Mouse (Mus musculus) liver, postnatal 0 days (tissue): ENCODE measurements around the gene Adra1b. TPM values are rescaled to one million over a fixed set of nuclear protein-coding genes. Genes with fewer than 3 reads are reported as not detected.

Source experiments
- ATAC-seq: fragments of 200-750 bp; cut with Nextera tagmentation; 2 replicates; pipeline ENCODE4 v1.8.0; 2017; ENCODE audit warnings: mild to moderate bottlenecking, moderate library complexity
- DNase-seq: peaks from one replicate; pipeline ENCODE4 v3.0.0-alpha.2; 2016
- H3K27ac ChIP-seq: fragments of 300-500 bp; sonication (generic); 2 replicates; pipeline ENCODE4 v1.5.1; 2014; ENCODE audit warnings: antibody characterized with exemption, moderate library complexity, mild to moderate bottlenecking, low read depth
- H3K27me3 ChIP-seq: fragments of 300-500 bp; sonication (generic); 2 replicates; pipeline ENCODE4 v1.6.1; 2014; ENCODE audit warnings: low read length, control low read depth, mixed read lengths; ENCODE audit not compliant: insufficient read depth
- H3K36me3 ChIP-seq: fragments of 300-500 bp; sonication (generic); replicated peaks from 2 replicates; pipeline ENCODE4 v1.6.1; 2014; ENCODE audit warnings: mild to moderate bottlenecking, control low read depth, low read length, moderate library complexity, mixed read lengths; ENCODE audit not compliant: insufficient read depth
- H3K4me1 ChIP-seq: fragments of 300-500 bp; sonication (generic); 2 replicates; pipeline ENCODE4 v1.6.1; 2014; ENCODE audit warnings: antibody characterized with exemption, mild to moderate bottlenecking, control low read depth; ENCODE audit not compliant: insufficient read depth
- H3K4me2 ChIP-seq: fragments of 300-500 bp; sonication (generic); 2 replicates; pipeline ENCODE4 v1.6.1; 2014; ENCODE audit warnings: low read depth, mild to moderate bottlenecking, low read length, moderate library complexity, mixed read lengths
- H3K4me3 ChIP-seq: fragments of 300-500 bp; sonication (generic); 2 replicates; pipeline ENCODE4 v1.5.1; 2014; ENCODE audit warnings: low read depth, low read length
- H3K9ac ChIP-seq: fragments of 300-500 bp; sonication (generic); replicated peaks from 2 replicates; pipeline ENCODE4 v1.6.1; 2014; ENCODE audit warnings: mild to moderate bottlenecking, moderate library complexity
- H3K9me3 ChIP-seq: fragments of 300-500 bp; sonication (generic); 2 replicates; pipeline ENCODE4 v1.6.1; 2016; ENCODE audit warnings: mild to moderate bottlenecking, control low read depth, low read length, mixed read lengths
- CTCF ChIP-seq: sonication (generic); IDR thresholded peaks from 2 replicates; pipeline ENCODE4 v1.5.1; 2016; ENCODE audit warnings: antibody characterized with exemption, low read depth
- EP300 ChIP-seq: IDR thresholded peaks from 2 replicates; pipeline ENCODE4 v1.6.1; 2016; ENCODE audit warnings: antibody characterized with exemption, low read depth, mild to moderate bottlenecking
- WGBS: fragments of 180-500 bp; shearing (Covaris S2); extraction: QIAGEN DNeasy Blood & Tissue Kit; methylation state at CpG from one replicate; pipeline ENCODE4 v1.1.7; 2014; ENCODE audit not compliant: insufficient replicate concordance; 5-methylcytosine and 5-hydroxymethylcytosine counted together
- polyA plus RNA-seq: library from polyadenylated mRNA; unstranded; fragments of >200 nt; fragmentation: Nextera tagmentation; extraction: Ambion mirVana; gene quantifications from 2 replicates; pipeline ENCODE4 v1.2.1, GENCODE M21; 2015

Adra1b gene
- polyA plus RNA-seq, 1 experiment from 2014 or later = 6.6 TPM

GRCm38 (mm10) chr11:43933480-43933879 lies 32.5 kb upstream of the Adra1b start:
- WGBS = 61% methylated on average over 6 of the region's 6 CpGs
- Histone ChIP-seq H3K9me3 (no peaks in the 10 kb centered on the region), H3K9ac (no peak overlapping the region), H3K4me2 (no peak overlapping the region), H3K27ac (no peak overlapping the region), H3K36me3 (no peaks in the 10 kb centered on the region), H3K4me1 (peaks cover 6% of the 10 kb centered on the region; the same call in 1 of the 2 replicates), H3K4me3 (no peak overlapping the region), H3K27me3 (no peaks in the 10 kb centered on the region)
- ATAC-seq (no peak), DNase-seq (no peak)
- TF ChIP-seq CTCF (no peak), EP300 (no peak)

GRCm38 (mm10) chr11:43933000-43933399 lies 32.0 kb upstream of the Adra1b start:
- WGBS = 82% methylated on average over 4 of the region's 4 CpGs
- Histone ChIP-seq H3K4me2 (no peak overlapping the region), H3K27me3 (no peaks in the 10 kb centered on the region), H3K4me1 (peaks cover 6% of the 10 kb centered on the region; the same call in 1 of the 2 replicates), H3K4me3 (no peak overlapping the region), H3K36me3 (no peaks in the 10 kb centered on the region), H3K9me3 (no peaks in the 10 kb centered on the region), H3K27ac (no peak overlapping the region), H3K9ac (no peak overlapping the region)
- DNase-seq (no peak), ATAC-seq (no peak)
- TF ChIP-seq CTCF (no peak), EP300 (no peak)

GRCm38 (mm10) chr11:43930191-43930590 lies 29.2 kb upstream of the Adra1b start:
- H3K4me3 ChIP-seq = no peak overlapping the region
- WGBS = 71% methylated on average over 2 of the region's 2 CpGs
- DNase-seq (no peak), ATAC-seq (no peak)
- no peaks in the 10 kb centered on the region for H3K27me3 ChIP-seq
- H3K36me3 ChIP-seq = no peaks in the 10 kb centered on the region
- H3K4me1 ChIP-seq = peaks cover 6% of the 10 kb centered on the region; the same call in 1 of the 2 replicates
- no peak overlapping the region for H3K27ac ChIP-seq
- H3K9ac ChIP-seq = no peak overlapping the region
- H3K9me3 ChIP-seq = no peaks in the 10 kb centered on the region
- TF ChIP-seq EP300 (no peak), CTCF (no peak)
- H3K4me2 ChIP-seq = no peak overlapping the region

DNA sequence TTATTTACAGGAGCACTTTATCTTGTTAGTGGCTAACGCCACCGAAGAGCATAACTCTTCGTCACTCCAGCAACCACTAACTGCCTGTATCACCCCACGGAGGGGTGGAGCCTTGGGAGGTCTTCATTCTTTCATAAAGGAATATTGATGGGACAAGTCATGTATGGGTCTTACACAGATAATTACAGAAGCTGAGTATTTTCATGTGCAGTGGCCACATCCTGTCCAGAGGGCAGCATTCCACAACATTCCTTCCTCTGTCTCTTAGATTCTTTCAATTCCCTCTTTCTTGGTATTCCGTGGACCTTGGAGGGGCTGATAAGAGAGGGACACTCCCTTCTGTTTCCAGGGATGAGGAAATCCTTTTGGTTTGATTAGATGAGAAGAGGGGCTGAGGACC lies 28.7 kb upstream of the Adra1b start:
- peaks cover 6% of the 10 kb centered on the region; the same call in 1 of the 2 replicates for H3K4me1 ChIP-seq
- ATAC-seq (no peak), DNase-seq (no peak)
- H3K27ac ChIP-seq = no peak overlapping the region
- no peaks in the 10 kb centered on the region for H3K9me3 ChIP-seq
- H3K4me3 ChIP-seq = no peak overlapping the region
- 50% methylated on average over 5 of the region's 5 CpGs for WGBS
- H3K27me3 ChIP-seq = no peaks in the 10 kb centered on the region
- no peaks in the 10 kb centered on the region for H3K36me3 ChIP-seq
- no peak overlapping the region for H3K4me2 ChIP-seq
- TF ChIP-seq CTCF (no peak), EP300 (no peak)
- no peak overlapping the region for H3K9ac ChIP-seq

DNA sequence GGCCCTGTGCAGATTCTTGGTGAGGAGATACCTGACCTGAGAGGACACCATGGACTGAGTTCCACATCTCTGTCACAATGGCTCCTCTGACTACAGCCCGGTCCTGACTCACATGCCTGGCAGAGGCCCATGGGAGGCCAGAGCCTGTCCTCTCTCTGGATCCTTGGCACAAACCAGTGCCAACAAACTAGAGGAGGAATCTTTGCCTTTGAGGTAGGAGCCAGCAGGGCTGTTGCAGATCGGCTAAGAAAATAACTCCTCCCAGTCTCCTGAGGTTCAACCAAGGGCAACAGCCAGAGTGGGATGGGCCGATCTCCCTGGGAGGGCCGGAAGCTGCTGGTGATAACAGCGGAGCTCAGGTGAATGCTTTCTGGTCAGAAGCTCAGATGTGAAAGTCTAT lies 28.2 kb upstream of the Adra1b start:
- Histone ChIP-seq H3K27me3 (no peaks in the 10 kb centered on the region), H3K4me1 (peaks cover 6% of the 10 kb centered on the region; the same call in 1 of the 2 replicates), H3K4me2 (no peak overlapping the region), H3K36me3 (no peaks in the 10 kb centered on the region), H3K9ac (no peak overlapping the region), H3K27ac (no peak overlapping the region), H3K4me3 (no peak overlapping the region), H3K9me3 (no peaks in the 10 kb centered on the region)
- DNase-seq (no peak), ATAC-seq (no peak)
- 41% methylated on average over 5 of the region's 5 CpGs for WGBS
- TF ChIP-seq CTCF (no peak), EP300 (no peak)

GRCm38 (mm10) chr11:43927133-43927815 lies 26.3 kb upstream of the Adra1b start:
- Histone ChIP-seq H3K4me2 (no peak overlapping the region), H3K9me3 (no peaks in the 10 kb centered on the region), H3K36me3 (no peaks in the 10 kb centered on the region), H3K27me3 (no peaks in the 10 kb centered on the region), H3K4me1 (peaks cover 6% of the 10 kb centered on the region; the same call in 1 of the 2 replicates), H3K27ac (no peak overlapping the region), H3K9ac (no peak overlapping the region), H3K4me3 (no peak overlapping the region)
- WGBS = 65% methylated on average over 8 of the region's 8 CpGs
- DNase-seq (no peak), ATAC-seq (no peak)
- no peak for TF ChIP-seq CTCF
